Mouse (Mus musculus) cortical plate, adult 2 months (tissue): ENCODE data around the gene Rhbdf2. TPM values are rescaled to one million over a fixed set of nuclear protein-coding genes. Genes with fewer than 3 reads are reported as not detected.
"Not testable (repeated sequence)": the region's sequence is repeated elsewhere in the genome, so short reads cannot be mapped to it uniquely, and the experiment has no call there.

ENCODE experiments used
- H3K27ac ChIP-seq: fragments of 200-500 bp; 2 replicates; pipeline ENCODE4 v1.5.1; 2012; ENCODE audit warnings: low read length, control low read depth, inconsistent platforms; ENCODE audit not compliant: insufficient read depth
- H3K4me1 ChIP-seq: fragments of 200-500 bp; 2 replicates; pipeline ENCODE4 v1.6.1; 2011; ENCODE audit warnings: low read length; ENCODE audit not compliant: control insufficient read depth, insufficient read depth
- H3K4me3 ChIP-seq: fragments of 200-500 bp; 2 replicates; pipeline ENCODE4 v1.5.1; 2011; ENCODE audit warnings: mild to moderate bottlenecking, low read length, control low read depth; ENCODE audit not compliant: insufficient read depth
- CTCF ChIP-seq: fragments of 200-500 bp; IDR thresholded peaks from 2 replicates; pipeline ENCODE4 v1.5.1; 2011; ENCODE audit warnings: mild to moderate bottlenecking, control low read depth, low read length; ENCODE audit not compliant: insufficient read depth; ENCODE audit errors: extremely low read depth
- POLR2A ChIP-seq: fragments of 200-500 bp; IDR thresholded peaks from 2 replicates; pipeline ENCODE4 v1.6.1; 2011; ENCODE audit warnings: mild to moderate bottlenecking, low read length, control low read depth; ENCODE audit not compliant: insufficient read depth; ENCODE audit errors: extremely low read depth
- polyA plus RNA-seq: library from polyadenylated mRNA; depleted of rRNA; stranded (reverse); fragments of >200 nt; gene quantifications from 2 replicates; pipeline ENCODE4 v1.2.3, GENCODE M21; 2012

Rhbdf2 gene
- polyA plus RNA-seq, 1 experiment, result 2.1 TPM

GRCm38 (mm10) chr11:116611883-116612282, 14.9 kb downstream of the Rhbdf2 start:
- no peaks in the 10 kb centered on the region for H3K4me1 ChIP-seq
- no peak overlapping the region for H3K4me3 ChIP-seq
- no peak overlapping the region for H3K27ac ChIP-seq
- TF ChIP-seq POLR2A, result no peak
- no peak for TF ChIP-seq CTCF

GRCm38 (mm10) chr11:116611168-116611567, 15.7 kb downstream of the Rhbdf2 start:
- not testable (repeated sequence) for H3K4me3 ChIP-seq, H3K4me1 ChIP-seq, H3K27ac ChIP-seq

GRCm38 (mm10) chr11:116609965-116610630, 16.7 kb downstream of the Rhbdf2 start:
- no peak overlapping the region for H3K4me3 ChIP-seq
- no peak overlapping the region for H3K27ac ChIP-seq
- no peak for TF ChIP-seq CTCF
- H3K4me1 ChIP-seq, result no peaks in the 10 kb centered on the region

GRCm38 (mm10) chr11:116607717-116608116, 19.1 kb downstream of the Rhbdf2 start:
- TF ChIP-seq POLR2A, result no peak
- TF ChIP-seq CTCF, result no peak
- no peak overlapping the region for H3K4me3 ChIP-seq

GRCm38 (mm10) chr11:116604097-116604496, 22.7 kb downstream of the Rhbdf2 start:
- no peak for TF ChIP-seq CTCF
- TF ChIP-seq POLR2A, result no peak
- no peak overlapping the region for H3K4me3 ChIP-seq
- no peaks in the 10 kb centered on the region for H3K4me1 ChIP-seq
- H3K27ac ChIP-seq, result no peak overlapping the region

More at GRCm38 (mm10) chr11:116607717-116608116, 19.1 kb downstream of the Rhbdf2 start:
- H3K27ac ChIP-seq, result no peak overlapping the region
- no peaks in the 10 kb centered on the region for H3K4me1 ChIP-seq

GRCm38 (mm10) chr11:116603339-116603738, 23.5 kb downstream of the Rhbdf2 start:
- Histone ChIP-seq H3K4me1 (no peaks in the 10 kb centered on the region), H3K27ac (no peak overlapping the region)
- TF ChIP-seq POLR2A (no peak), CTCF (0 out of 2 replicates have a peak, but pooled peaks have one; percentile 19)

GRCm38 (mm10) chr11:116602043-116602442, 24.8 kb downstream of the Rhbdf2 start:
- no peak for TF ChIP-seq POLR2A
- TF ChIP-seq CTCF, result no peak
- no peak overlapping the region for H3K27ac ChIP-seq
- no peaks in the 10 kb centered on the region for H3K4me1 ChIP-seq
- no peak overlapping the region for H3K4me3 ChIP-seq

More at GRCm38 (mm10) chr11:116603339-116603738, 23.5 kb downstream of the Rhbdf2 start:
- no peak overlapping the region for H3K4me3 ChIP-seq

GRCm38 (mm10) chr11:116601166-116601565, 25.7 kb downstream of the Rhbdf2 start:
- no peaks in the 10 kb centered on the region for H3K4me1 ChIP-seq
- H3K27ac ChIP-seq, result no peak overlapping the region
- H3K4me3 ChIP-seq, result no peak overlapping the region
- TF ChIP-seq CTCF (no peak), POLR2A (no peak)

- no peaks in the 10 kb centered on the region for H3K4me1 ChIP-seq
- TF ChIP-seq CTCF, result no peak
- TF ChIP-seq POLR2A, result no peak
- no peak overlapping the region for H3K4me3 ChIP-seq
- no peak overlapping the region for H3K27ac ChIP-seq
Measured at GRCm38 (mm10) chr11:116599230-116599629, 27.6 kb downstream of the Rhbdf2 start.

- TF ChIP-seq POLR2A, result no peak
- TF ChIP-seq CTCF, result no peak
- Histone ChIP-seq H3K4me3 (no peak overlapping the region), H3K4me1 (no peaks in the 10 kb centered on the region), H3K27ac (no peak overlapping the region)
Measured at GRCm38 (mm10) chr11:116598193-116598592, 28.6 kb downstream of the Rhbdf2 start.

GRCm38 (mm10) chr11:116596766-116597165, 30.1 kb downstream of the Rhbdf2 start:
- Histone ChIP-seq H3K4me1 (no peaks in the 10 kb centered on the region), H3K4me3 (no peak overlapping the region), H3K27ac (no peak overlapping the region)
- TF ChIP-seq CTCF (no peak), POLR2A (no peak)
